24 mouse cellular contexts compared by ENCODE assay signal in the genomic region with DNA sequence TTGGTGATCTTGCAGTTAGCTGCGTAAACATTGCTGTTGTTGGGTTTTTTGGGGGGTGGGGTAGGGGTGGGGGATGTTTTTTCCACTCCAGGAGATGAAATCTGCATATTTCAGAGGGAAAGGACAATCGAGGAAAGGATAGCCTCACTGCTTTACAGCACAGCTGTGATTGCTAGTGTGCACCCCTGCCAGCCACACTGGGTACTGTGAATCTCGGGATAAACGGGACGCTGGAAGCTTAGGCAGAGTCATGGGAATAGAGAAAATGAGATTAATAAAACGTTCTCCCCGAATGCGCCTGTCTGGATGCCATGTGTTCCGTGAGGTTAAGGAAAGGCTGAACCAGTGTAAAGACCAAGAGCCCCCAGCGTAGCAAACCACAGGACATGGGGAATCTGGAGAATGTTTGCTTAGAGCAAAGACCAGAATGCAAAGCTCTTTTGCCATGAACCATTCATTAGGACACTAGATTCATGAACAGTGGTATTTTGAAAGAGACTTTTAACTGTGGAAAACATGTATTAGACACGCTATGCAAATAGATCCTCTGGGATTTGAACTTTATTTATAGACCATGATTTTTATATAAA.
DNase-seq lines count a peak whose midpoint lies in the region; ATAC-seq and TF ChIP-seq lines count a peak whose summit lies in the region.
"Had no signal": no experiment of that assay in that cellular context is flagged by ENCODE, and none has a peak within 500 bp of the region (broad histone marks: within the 10 kb centered on the region; RNA-seq: fewer than 3 reads in every experiment).

No protein-coding gene starts in this region.

- no peak overlapping the region for H3K9ac ChIP-seq in kidney, postnatal 0 days (ENCODE audit: low read depth, low read length)
- no peak overlapping the region for H3K9ac ChIP-seq in kidney, embryonic 16.5 days (replicated peaks; ENCODE audit: low read length)
- H3K9ac ChIP-seq in neural tube, embryonic 11.5 days (ENCODE audit: low read length) = no peak overlapping the region
- H3K9ac ChIP-seq in limb, embryonic 15.5 days = no peak overlapping the region
- H3K9ac ChIP-seq: forebrain, embryonic 12.5 days; heart, embryonic 13.5 days; liver, embryonic 12.5 days had no signal

- no peak overlapping the region for H3K4me2 ChIP-seq in kidney, postnatal 0 days (ENCODE audit: low read length)
- H3K4me2 ChIP-seq in kidney, embryonic 16.5 days (replicated peaks; ENCODE audit: low read depth, low read length) = no peak overlapping the region
- H3K4me2 ChIP-seq in neural tube, embryonic 11.5 days (ENCODE audit: low read depth) = no peak overlapping the region
- no peak overlapping the region; the same call in 1 of the 2 replicates for H3K4me2 ChIP-seq in limb, embryonic 15.5 days
- H3K4me2 ChIP-seq: forebrain, embryonic 12.5 days; heart, embryonic 13.5 days; liver, embryonic 12.5 days had no signal

- no peak for ATAC-seq in kidney, postnatal 0 days (replicated peaks; ENCODE audit: low FRiP score, low read depth)
- ATAC-seq in kidney, embryonic 16.5 days (ENCODE audit: low FRiP score, low TSS enrichment) = no peak; the same call in 1 of the 2 replicates
- ATAC-seq in neural tube, embryonic 11.5 days (ENCODE audit: insufficient read depth, low FRiP score, low TSS enrichment) = no peak
- ATAC-seq in limb, embryonic 15.5 days (ENCODE audit: insufficient number of reproducible peaks, low FRiP score, low TSS enrichment, low read depth) = 0 out of 2 replicates have a peak, but pooled peaks have one; percentile 24
- ATAC-seq: CD4-positive, CD25-positive, alpha-beta regulatory T cell, adult 4 months; liver, embryonic 12.5 days had no signal

- H3K4me3 ChIP-seq in kidney, postnatal 0 days (replicated peaks; ENCODE audit: low read depth, low read length) = no peak overlapping the region
- no peak overlapping the region for H3K4me3 ChIP-seq in kidney, embryonic 16.5 days (ENCODE audit: low read length)
- H3K4me3 ChIP-seq in neural tube, embryonic 11.5 days (ENCODE audit: low read depth, low read length) = no peak overlapping the region
- H3K4me3 ChIP-seq in limb, embryonic 15.5 days = no peak overlapping the region
- H3K4me3 ChIP-seq: forebrain, embryonic 12.5 days; heart, adult 2 months; heart, embryonic 13.5 days; left cerebral cortex, adult 2 months; liver, embryonic 12.5 days; megakaryocyte, embryonic 14.5 days had no signal

- TF ChIP-seq CTCF in kidney, postnatal 0 days (IDR thresholded peaks at IDR 0.05; ENCODE audit: low read depth) = no peak

- 70% methylated on average over 11 of the region's 11 CpGs for WGBS in kidney, postnatal 0 days
- 68% methylated on average over 11 of the region's 11 CpGs for WGBS in kidney, embryonic 16.5 days
- 62% methylated on average over 11 of the region's 11 CpGs for WGBS in neural tube, embryonic 11.5 days
- WGBS in limb, embryonic 15.5 days = 33% methylated on average over 11 of the region's 11 CpGs

- H3K27me3 ChIP-seq in kidney, postnatal 0 days (ENCODE audit: insufficient read depth, low read length) = no peaks in the 10 kb centered on the region
- H3K27me3 ChIP-seq in kidney, embryonic 16.5 days (ENCODE audit: insufficient read depth, low read length) = no peaks in the 10 kb centered on the region
- H3K27me3 ChIP-seq in neural tube, embryonic 11.5 days (ENCODE audit: control insufficient read depth, insufficient read depth, low read length) = no peaks in the 10 kb centered on the region
- H3K27me3 ChIP-seq in limb, embryonic 15.5 days = no peaks in the 10 kb centered on the region
- H3K27me3 ChIP-seq: forebrain, embryonic 12.5 days; liver, embryonic 12.5 days had no signal

- H3K9me3 ChIP-seq in kidney, postnatal 0 days (replicated peaks; ENCODE audit: low read length) = no peaks in the 10 kb centered on the region
- no peaks in the 10 kb centered on the region for H3K9me3 ChIP-seq in kidney, embryonic 16.5 days (ENCODE audit: low read length)
- H3K9me3 ChIP-seq in neural tube, embryonic 11.5 days (ENCODE audit: control insufficient read depth, low read length) = no peaks in the 10 kb centered on the region
- H3K9me3 ChIP-seq in limb, embryonic 15.5 days = no peaks in the 10 kb centered on the region
- H3K9me3 ChIP-seq: forebrain, embryonic 12.5 days; heart, embryonic 13.5 days; liver, embryonic 12.5 days; megakaryocyte, embryonic 14.5 days had no signal

- no peaks in the 10 kb centered on the region; the same call in 1 of the 2 replicates for H3K4me1 ChIP-seq in kidney, postnatal 0 days (replicated peaks; ENCODE audit: insufficient read depth, low read length)
- peaks cover 13% of the 10 kb centered on the region; the same call in 1 of the 2 replicates for H3K4me1 ChIP-seq in kidney, embryonic 16.5 days (ENCODE audit: insufficient read depth, low read length)
- H3K4me1 ChIP-seq in neural tube, embryonic 11.5 days (ENCODE audit: control insufficient read depth, insufficient read depth, low read length) = no peaks in the 10 kb centered on the region
- peaks cover 32% of the 10 kb centered on the region for H3K4me1 ChIP-seq in limb, embryonic 15.5 days
- H3K4me1 ChIP-seq: forebrain, embryonic 12.5 days; liver, embryonic 12.5 days; megakaryocyte, embryonic 14.5 days had no signal

- DNase-seq in kidney, postnatal 0 days (ENCODE audit: low spot score) = peak; percentile 60
- peak; percentile 33 for DNase-seq in neural tube, embryonic 11.5 days (ENCODE audit: low spot score)
- no peak for DNase-seq in neural tube, embryonic 10.5 days (ENCODE audit: extremely low spot score, low spot score)
- DNase-seq in frontal cortex, adult 2 months (ENCODE audit: extremely low spot score in 1 of 2, low spot score in 1 of 2) = no peak
- no peak for DNase-seq in ovary, postnatal 14 days (ENCODE audit: low spot score)
- DNase-seq: adrenal gland, postnatal 36 days; cerebellum, adult 9-10 months; gastrocnemius, postnatal 36 days; heart, adult 2 months; heart, postnatal 14 days; kidney, adult 18-20 months; kidney, postnatal 10 days; left cerebral cortex, postnatal 4 days; lung, adult 18-20 months; lung, postnatal 14 days; thymus, postnatal 14 days had no signal

- H3K27ac ChIP-seq in kidney, postnatal 0 days = no peak overlapping the region
- H3K27ac ChIP-seq in kidney, embryonic 16.5 days (ENCODE audit: low read length) = no peak overlapping the region
- H3K27ac ChIP-seq in neural tube, embryonic 11.5 days (ENCODE audit: low read depth, low read length) = no peak overlapping the region
- H3K27ac ChIP-seq in limb, embryonic 15.5 days = no peak overlapping the region
- H3K27ac ChIP-seq: forebrain, embryonic 12.5 days; heart, adult 2 months; heart, embryonic 13.5 days; left cerebral cortex, adult 2 months; liver, embryonic 12.5 days had no signal

- H3K36me3 ChIP-seq in kidney, postnatal 0 days (ENCODE audit: insufficient read depth, low read length) = no peaks in the 10 kb centered on the region
- no peaks in the 10 kb centered on the region for H3K36me3 ChIP-seq in kidney, embryonic 16.5 days (ENCODE audit: insufficient read depth, low read length)
- H3K36me3 ChIP-seq in neural tube, embryonic 11.5 days (ENCODE audit: control insufficient read depth, insufficient read depth, low read length) = no peaks in the 10 kb centered on the region
- no peaks in the 10 kb centered on the region for H3K36me3 ChIP-seq in limb, embryonic 15.5 days
- H3K36me3 ChIP-seq: forebrain, embryonic 12.5 days; heart, embryonic 13.5 days; liver, embryonic 12.5 days had no signal

Comparison
In these comparisons a context has a peak if more than half of its experiments do, and no peak if none do; other contexts are left out.
1. DNase-seq: peak in kidney, postnatal 0 days (single experiment) and neural tube, embryonic 11.5 days (single experiment); none in neural tube, embryonic 10.5 days (single experiment), frontal cortex, adult 2 months (0 of 2) and ovary, postnatal 14 days (single experiment).